Mouse (Mus musculus) thymus, adult 2 months (tissue): Measurements from ENCODE around the gene Gm37240. TPM values are rescaled to one million over a fixed set of nuclear protein-coding genes. Genes with fewer than 3 reads are reported as not detected.

Source experiments
- DNase-seq: peaks from one replicate; pipeline ENCODE4 v3.0.0; 2021
- H3K27ac ChIP-seq: fragments of 200-500 bp; 2 replicates; pipeline ENCODE4 v1.5.1; 2012; ENCODE audit warnings: low read length, control low read depth; ENCODE audit not compliant: control insufficient read depth, insufficient read depth
- H3K27me3 ChIP-seq: fragments of 200-500 bp; 2 replicates; pipeline ENCODE4 v1.6.1; 2012; ENCODE audit warnings: mild to moderate bottlenecking, low read length, moderate library complexity, mixed read lengths; ENCODE audit not compliant: control insufficient read depth, insufficient read depth
- H3K36me3 ChIP-seq: fragments of 200-500 bp; 2 replicates; pipeline ENCODE4 v1.6.1; 2012; ENCODE audit warnings: mild to moderate bottlenecking, low read length, moderate library complexity; ENCODE audit not compliant: control insufficient read depth, insufficient read depth
- H3K4me1 ChIP-seq: fragments of 200-500 bp; replicated peaks from 2 replicates; pipeline ENCODE4 v1.6.1; 2012; ENCODE audit warnings: low read length; ENCODE audit not compliant: control insufficient read depth, insufficient read depth
- H3K4me3 ChIP-seq: fragments of 200-500 bp; 2 replicates; pipeline ENCODE4 v1.5.1; 2012; ENCODE audit warnings: mild to moderate bottlenecking, low read length, control low read depth, moderate library complexity; ENCODE audit not compliant: control insufficient read depth, insufficient read depth
- CTCF ChIP-seq: fragments of 200-500 bp; IDR thresholded peaks from 2 replicates; pipeline ENCODE4 v1.5.1; 2012; ENCODE audit warnings: mild to moderate bottlenecking, control low read depth, low read length, moderate library complexity, borderline replicate concordance; ENCODE audit not compliant: control insufficient read depth, poor library complexity, insufficient read depth; ENCODE audit errors: extremely low read depth
- POLR2A ChIP-seq: fragments of 200-500 bp; IDR thresholded peaks from 2 replicates; pipeline ENCODE4 v1.6.1; 2012; ENCODE audit warnings: mild to moderate bottlenecking, low read length, control low read depth, moderate library complexity; ENCODE audit not compliant: control insufficient read depth, poor library complexity, insufficient read depth; ENCODE audit errors: extremely low read depth
- WGBS: fragments of 180-500 bp; shearing (Covaris S2); methylation state at CpG from one replicate; pipeline ENCODE4 v1.1.7; 2018; 5-methylcytosine and 5-hydroxymethylcytosine counted together
- polyA plus RNA-seq: library from polyadenylated mRNA; depleted of rRNA; stranded (reverse); fragments of >200 nt; gene quantifications from 2 replicates; pipeline ENCODE4 v1.2.3, GENCODE M21; 2012

The Gm37240 gene
- polyA plus RNA-seq, 1 experiment = 7.0 TPM

DNA sequence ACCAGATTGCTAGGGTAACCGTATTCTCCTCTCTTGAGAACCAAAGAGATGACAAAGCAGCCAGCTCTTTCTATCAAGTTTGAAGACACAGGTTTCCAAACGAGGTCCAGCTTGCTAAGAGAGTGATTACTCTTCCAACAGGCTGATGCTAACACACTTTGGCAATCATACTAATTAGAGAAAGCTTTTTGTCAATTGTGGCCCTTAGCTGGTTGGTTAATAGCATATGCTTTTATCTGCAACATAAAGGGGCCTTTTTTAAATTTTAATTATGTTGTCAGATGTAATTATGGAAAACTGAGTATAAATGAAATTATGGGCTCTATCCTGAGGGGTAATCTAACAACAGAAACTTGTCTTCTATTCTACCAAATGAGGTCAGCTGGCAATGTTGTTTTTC, 160.1 kb downstream of the Gm37240 start:
- no peaks in the 10 kb centered on the region for H3K36me3 ChIP-seq
- TF ChIP-seq CTCF (no peak), POLR2A (no peak)
- 63% methylated on average over 2 of the region's 2 CpGs for WGBS
- H3K4me3 ChIP-seq = no peak overlapping the region
- no peaks in the 10 kb centered on the region for H3K27me3 ChIP-seq
- H3K27ac ChIP-seq = no peak overlapping the region
- no peaks in the 10 kb centered on the region for H3K4me1 ChIP-seq
- no peak for DNase-seq

DNA sequence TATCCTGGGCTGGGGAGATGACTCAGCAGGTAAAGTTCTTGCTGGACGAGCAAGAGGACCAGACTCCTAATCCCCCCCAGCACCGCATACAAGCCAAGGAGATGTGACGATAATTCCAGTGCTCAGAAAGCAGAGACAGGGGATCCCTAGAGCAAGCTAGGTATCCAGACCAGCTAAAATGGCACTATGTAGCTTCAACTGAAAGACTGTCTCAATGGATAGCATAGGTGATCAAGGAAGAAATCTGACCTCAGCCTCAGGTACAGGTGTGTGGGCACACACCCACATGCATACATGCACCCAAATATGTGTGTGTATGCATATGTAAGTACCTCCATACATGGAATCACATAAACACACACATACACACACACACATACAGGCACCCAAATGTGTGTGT, 161.3 kb downstream of the Gm37240 start:
- H3K4me3 ChIP-seq = no peak overlapping the region
- TF ChIP-seq CTCF = no peak
- no peak for TF ChIP-seq POLR2A
- H3K27me3 ChIP-seq = no peaks in the 10 kb centered on the region
- 94% methylated on average over 3 of the region's 3 CpGs for WGBS
- H3K4me1 ChIP-seq = no peaks in the 10 kb centered on the region
- H3K36me3 ChIP-seq = no peaks in the 10 kb centered on the region
- DNase-seq = no peak
- H3K27ac ChIP-seq = no peak overlapping the region

DNA sequence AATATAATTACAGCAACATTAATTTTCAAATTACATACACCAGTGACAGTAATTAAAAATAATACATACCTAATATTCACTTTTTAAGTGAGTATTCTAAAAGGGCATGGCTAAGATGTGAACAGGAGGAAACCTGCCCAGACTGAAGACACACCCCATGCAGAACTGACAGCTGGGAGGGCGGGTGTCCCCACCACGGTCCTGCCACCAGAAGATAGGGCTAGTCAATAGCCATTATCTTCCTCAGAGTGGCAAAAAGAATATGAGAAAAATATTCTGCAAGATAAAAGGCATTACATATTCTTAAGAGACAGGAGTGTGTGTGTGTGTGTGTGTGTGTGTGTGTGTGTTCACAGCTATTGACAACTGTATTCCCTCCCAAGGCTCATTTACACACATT, 162.2 kb downstream of the Gm37240 start:
- Histone ChIP-seq H3K4me1 (no peaks in the 10 kb centered on the region), H3K36me3 (no peaks in the 10 kb centered on the region), H3K27ac (no peak overlapping the region), H3K4me3 (no peak overlapping the region), H3K27me3 (no peaks in the 10 kb centered on the region)
- WGBS = 76% methylated on average over 2 of the region's 2 CpGs
- TF ChIP-seq CTCF = no peak
- TF ChIP-seq POLR2A = no peak
- no peak for DNase-seq

DNA sequence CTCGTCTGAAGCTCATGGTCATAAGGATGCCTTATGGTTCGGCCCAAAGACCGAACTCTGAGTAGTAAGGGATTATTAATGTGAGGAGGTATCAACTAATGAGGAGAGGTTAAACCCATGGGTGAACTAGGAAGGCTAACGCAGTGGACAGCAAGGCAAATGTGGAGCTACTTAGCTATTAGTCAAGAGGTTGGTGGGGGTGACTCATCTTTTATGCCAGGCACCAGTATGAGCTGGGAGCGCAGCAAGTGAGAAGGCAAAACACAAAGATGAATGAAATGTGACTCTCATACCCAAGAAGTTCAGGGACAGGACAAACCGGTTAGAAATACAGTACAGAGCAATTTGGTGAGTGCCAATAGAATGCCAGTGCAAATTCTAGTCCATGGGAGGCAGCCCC, 164.7 kb downstream of the Gm37240 start:
- no peak overlapping the region for H3K4me3 ChIP-seq
- H3K27ac ChIP-seq = no peak overlapping the region
- no peak for DNase-seq
- TF ChIP-seq POLR2A (no peak), CTCF (no peak)
- 92% methylated on average over 6 of the region's 6 CpGs for WGBS
- H3K36me3 ChIP-seq = no peaks in the 10 kb centered on the region
- H3K4me1 ChIP-seq = no peaks in the 10 kb centered on the region
- no peaks in the 10 kb centered on the region for H3K27me3 ChIP-seq

DNA sequence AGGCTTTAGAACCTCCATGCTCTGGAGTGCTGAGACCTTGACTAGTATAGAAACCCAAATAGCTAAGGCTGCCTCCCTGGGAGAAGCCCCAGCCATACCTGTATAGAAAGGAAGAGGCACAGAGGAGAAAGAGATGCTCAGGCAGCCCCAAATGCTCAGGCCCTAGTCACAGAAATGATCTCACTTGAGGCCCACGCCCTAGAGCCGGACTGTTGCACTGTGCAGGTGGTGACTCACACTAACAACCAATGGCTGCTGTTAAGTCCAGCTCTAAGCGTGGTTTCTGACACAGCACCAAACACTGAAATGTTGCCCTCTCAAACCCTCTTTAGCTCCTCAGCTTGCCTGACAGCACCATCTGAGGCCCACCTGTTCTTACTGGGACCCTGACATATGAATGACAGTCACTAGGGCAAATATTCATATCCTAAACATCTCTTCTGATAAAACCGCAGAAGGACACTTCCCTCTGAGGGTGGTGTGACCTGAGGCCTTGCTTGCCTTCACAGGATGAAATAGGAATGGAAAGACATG, 171.5 kb downstream of the Gm37240 start:
- no peaks in the 10 kb centered on the region for H3K27me3 ChIP-seq
- WGBS = 91% methylated on average over 4 of the region's 4 CpGs
- no peak for DNase-seq
- TF ChIP-seq CTCF (no peak), POLR2A (no peak)
- no peaks in the 10 kb centered on the region for H3K36me3 ChIP-seq
- no peak overlapping the region for H3K4me3 ChIP-seq
- no peak overlapping the region for H3K27ac ChIP-seq
- no peaks in the 10 kb centered on the region for H3K4me1 ChIP-seq

DNA sequence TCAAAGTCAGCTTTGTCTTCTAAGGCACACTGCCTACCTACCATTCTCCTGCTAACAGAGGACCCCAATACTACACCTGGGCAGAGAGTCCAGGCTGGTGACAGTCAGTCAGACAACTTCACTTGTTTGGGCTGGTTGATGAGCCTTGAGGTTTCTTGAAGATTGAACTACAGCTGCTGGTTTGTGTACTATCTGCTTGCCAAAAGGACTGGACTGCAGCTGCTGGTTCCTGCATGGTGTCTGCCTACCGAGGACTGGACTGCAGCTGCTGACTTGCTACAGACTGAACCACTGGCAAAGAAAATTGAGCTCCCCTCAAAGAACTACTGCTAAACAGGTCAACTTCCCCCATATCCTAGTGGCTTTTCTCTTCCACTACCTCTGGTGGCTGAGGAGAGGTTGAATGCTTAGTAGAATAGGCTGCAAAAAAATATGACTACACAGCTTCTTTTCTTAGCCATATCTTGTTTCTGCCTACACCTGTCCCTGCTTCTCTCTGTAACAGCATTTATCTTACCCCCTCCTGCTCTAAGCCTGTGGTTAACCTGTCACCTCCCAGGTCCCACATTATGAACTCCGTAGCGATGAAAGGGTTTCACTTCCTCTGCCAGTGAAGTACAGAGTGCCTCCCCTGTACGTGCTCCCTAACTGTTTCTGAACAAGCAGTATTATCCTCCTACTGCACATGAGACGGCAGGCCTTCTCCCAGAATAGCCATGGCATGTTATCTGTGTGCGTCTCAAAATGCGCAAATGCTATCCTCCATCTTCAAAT, 173.2 kb downstream of the Gm37240 start:
- H3K4me1 ChIP-seq = no peaks in the 10 kb centered on the region
- no peak overlapping the region for H3K27ac ChIP-seq
- no peak overlapping the region for H3K4me3 ChIP-seq
- 38% methylated on average over 7 of the region's 7 CpGs for whole genome bisulfite sequencing
- no peak for TF ChIP-seq CTCF
- no peak for TF ChIP-seq POLR2A
- no peaks in the 10 kb centered on the region for H3K27me3 ChIP-seq
- H3K36me3 ChIP-seq = no peaks in the 10 kb centered on the region
- no peak for DNase-seq
